Mouse (Mus musculus): ENCODE results near the gene Fgfr1op. TPM values are rescaled to one million over a fixed set of nuclear protein-coding genes. Genes with fewer than 3 reads are reported as not detected.

Gene Fgfr1op
- polyA plus RNA-seq, 1 experiment: 14.6 TPM

DNA sequence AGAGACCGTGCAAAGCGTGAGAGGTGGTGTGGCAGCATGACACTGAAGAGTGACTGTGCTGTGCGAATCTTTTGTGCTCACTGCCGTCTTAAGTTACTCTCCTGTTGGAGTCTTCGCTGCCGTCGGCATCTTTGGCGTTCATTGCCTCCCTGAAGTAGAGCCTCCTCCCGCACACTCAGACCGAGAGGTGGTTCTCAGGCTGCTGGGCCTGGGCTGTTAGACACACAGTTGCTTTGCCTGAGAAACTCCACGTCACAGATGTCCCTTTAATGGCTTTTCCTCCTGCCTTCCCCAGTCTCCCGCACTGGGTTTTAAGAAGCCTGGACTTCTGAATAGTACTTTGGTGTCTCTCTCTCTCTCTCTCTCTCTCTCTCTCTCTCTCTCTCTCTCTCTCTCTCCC, 76.3 kb downstream of the Fgfr1op start:
- no peak for DNase-seq (ENCODE audit: low read depth)
- TF ChIP-seq POLR2A (IDR thresholded peaks at IDR 0.05; ENCODE audit: borderline replicate concordance, extremely low read depth, insufficient read depth, insufficient read length, poor library complexity, severe bottlenecking) (no peak), CTCF (IDR thresholded peaks at IDR 0.05; ENCODE audit: borderline replicate concordance, extremely low read depth, insufficient read depth, insufficient read length) (no peak)

- TF ChIP-seq POLR2A (IDR thresholded peaks at IDR 0.05; ENCODE audit: borderline replicate concordance, extremely low read depth, insufficient read depth, insufficient read length, poor library complexity, severe bottlenecking) (no peak), CTCF (IDR thresholded peaks at IDR 0.05; ENCODE audit: borderline replicate concordance, extremely low read depth, insufficient read depth, insufficient read length) (no peak)
- no peak for DNase-seq (ENCODE audit: low read depth)
These were observed 76.9 kb downstream of the Fgfr1op start for GRCm38 (mm10) chr17:8242186-8242585.

- TF ChIP-seq CTCF (IDR thresholded peaks at IDR 0.05; ENCODE audit: borderline replicate concordance, extremely low read depth, insufficient read depth, insufficient read length) (no peak), POLR2A (IDR thresholded peaks at IDR 0.05; ENCODE audit: borderline replicate concordance, extremely low read depth, insufficient read depth, insufficient read length, poor library complexity, severe bottlenecking) (no peak)
- DNase-seq (ENCODE audit: low read depth): no peak
These were observed 78.8 kb downstream of the Fgfr1op start for GRCm38 (mm10) chr17:8244124-8244523.

- DNase-seq (ENCODE audit: low read depth): no peak
- TF ChIP-seq POLR2A (IDR thresholded peaks at IDR 0.05; ENCODE audit: borderline replicate concordance, extremely low read depth, insufficient read depth, insufficient read length, poor library complexity, severe bottlenecking) (no peak), CTCF (IDR thresholded peaks at IDR 0.05; ENCODE audit: borderline replicate concordance, extremely low read depth, insufficient read depth, insufficient read length) (no peak)
These were observed 80.9 kb downstream of the Fgfr1op start for GRCm38 (mm10) chr17:8246102-8246754.

Other genes starting within 250 kb of the Fgfr1op start
- 0.25 and 0.37 TPM in 2 replicates for gene Tagap, start 239.5 kb upstream of the Fgfr1op start, polyA plus RNA-seq (2012; rRNA removed)
- 55.0 and 58.5 TPM in 2 replicates for gene Rsph3a, start 219.9 kb upstream of the Fgfr1op start, polyA plus RNA-seq (2012; rRNA removed)
- 0.24 and 0.90 TPM in 2 replicates for gene Gm49673, start 17.7 kb upstream of the Fgfr1op start, polyA plus RNA-seq (2012; rRNA removed)
- gene Rnaset2a, start 17.4 kb upstream of the Fgfr1op start, polyA plus RNA-seq (2012; rRNA removed): 14.4 and 16.0 TPM in 2 replicates
- gene Ccr6, start 70.5 kb downstream of the Fgfr1op start, polyA plus RNA-seq (2012; rRNA removed): not detected in 2 replicates
- gene Mpc1, start 117.4 kb downstream of the Fgfr1op start, polyA plus RNA-seq (2012; rRNA removed): 141 and 162 TPM in 2 replicates
- gene Sft2d1, start 145.6 kb downstream of the Fgfr1op start, polyA plus RNA-seq (2012; rRNA removed): 156 and 229 TPM in 2 replicates
- gene Prr18, start 172.0 kb downstream of the Fgfr1op start, polyA plus RNA-seq (2012; rRNA removed): 21.3 and 29.3 TPM in 2 replicates
- gene T2, start 190.5 kb downstream of the Fgfr1op start, polyA plus RNA-seq (2012; rRNA removed): 0.81 and 1.4 TPM in 2 replicates